In the genomic region with DNA sequence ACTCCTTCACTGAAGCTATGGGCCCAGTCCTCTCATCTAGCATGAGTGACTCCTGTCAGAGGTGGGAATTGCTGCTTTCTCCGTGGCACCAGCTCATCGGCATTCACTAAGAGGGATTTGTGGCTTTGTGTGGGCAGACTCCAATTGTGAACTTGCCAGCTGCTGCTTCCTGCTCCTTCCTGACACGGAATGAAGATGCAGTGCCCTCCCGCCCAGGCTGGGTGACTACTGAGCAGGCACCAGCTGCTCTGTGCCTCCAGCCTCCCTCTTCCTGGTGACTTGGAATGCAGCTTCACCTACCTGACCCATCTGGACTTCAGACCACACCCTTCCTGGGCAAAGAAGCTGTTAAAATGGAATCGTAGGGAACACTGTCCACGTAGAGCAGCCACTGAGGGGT, we compare ENCODE assay signal across 21 mouse cellular contexts.
A peak's percentile ranks its signal among the peaks of the same experiment; 100 is the strongest.
DNase-seq lines count a peak whose midpoint lies in the region; ATAC-seq and TF ChIP-seq lines count a peak whose summit lies in the region.
"Had no signal": no experiment of that assay in that cellular context is flagged by ENCODE, and none has a peak within 500 bp of the region (broad histone marks: within the 10 kb centered on the region; RNA-seq: fewer than 3 reads in every experiment).

No protein-coding gene starts in this region.

- H3K4me2 ChIP-seq in intestine, embryonic 15.5 days (replicated peaks): no peak overlapping the region
- H3K4me2 ChIP-seq in intestine, postnatal 0 days (replicated peaks; ENCODE audit: low read depth): no peak overlapping the region
- H3K4me2 ChIP-seq in intestine, embryonic 16.5 days (ENCODE audit: low read depth, low read length): no peak overlapping the region
- no peak overlapping the region for H3K4me2 ChIP-seq in hindbrain, embryonic 14.5 days (replicated peaks)
- H3K4me2 ChIP-seq: embryonic facial prominence, embryonic 13.5 days; forebrain, embryonic 12.5 days; heart, embryonic 11.5 days; heart, embryonic 15.5 days had no signal

- no peak overlapping the region for H3K9ac ChIP-seq in intestine, embryonic 15.5 days
- no peak overlapping the region for H3K9ac ChIP-seq in intestine, postnatal 0 days (ENCODE audit: low read depth, low read length)
- no peak overlapping the region for H3K9ac ChIP-seq in intestine, embryonic 16.5 days (ENCODE audit: low read depth, low read length)
- no peak overlapping the region for H3K9ac ChIP-seq in hindbrain, embryonic 14.5 days
- H3K9ac ChIP-seq: embryonic facial prominence, embryonic 13.5 days; forebrain, embryonic 12.5 days; heart, embryonic 15.5 days had no signal

- H3K4me1 ChIP-seq in intestine, embryonic 15.5 days (replicated peaks): 0 out of 2 replicates have a peak, but pooled peaks cover 2% of the 10 kb centered on the region
- H3K4me1 ChIP-seq in intestine, postnatal 0 days (replicated peaks; ENCODE audit: control insufficient read depth, insufficient read depth, low read length): 0 out of 2 replicates have a peak, but pooled peaks cover 4% of the 10 kb centered on the region
- no peaks in the 10 kb centered on the region for H3K4me1 ChIP-seq in intestine, embryonic 16.5 days (ENCODE audit: control insufficient read depth, insufficient read depth, low read length)
- peaks cover 13% of the 10 kb centered on the region for H3K4me1 ChIP-seq in hindbrain, embryonic 14.5 days (replicated peaks; ENCODE audit: control insufficient read depth, insufficient read depth, low read length)

- no peak overlapping the region for H3K27ac ChIP-seq in intestine, embryonic 15.5 days
- no peak overlapping the region for H3K27ac ChIP-seq in intestine, postnatal 0 days (ENCODE audit: low read depth, low read length)
- no peak overlapping the region for H3K27ac ChIP-seq in intestine, embryonic 16.5 days (ENCODE audit: low read length)
- H3K27ac ChIP-seq in hindbrain, embryonic 14.5 days: no peak overlapping the region
- H3K27ac ChIP-seq: embryonic facial prominence, embryonic 13.5 days; forebrain, embryonic 12.5 days; heart, adult 2 months; heart, embryonic 15.5 days had no signal

- DNase-seq in 3134 (ENCODE audit: extremely low read depth, insufficient read length, low spot score): peak; percentile 56
- DNase-seq in 3T3-L1 (ENCODE audit: low read depth, low spot score): peak; percentile 20
- no peak for DNase-seq in thymus, adult 18-20 months
- no peak for DNase-seq in lung, adult 18-20 months
- no peak for DNase-seq in hindbrain, embryonic 14.5 days (ENCODE audit: low spot score)
- DNase-seq: adrenal gland, postnatal 25 days; gastrocnemius, postnatal 14 days; heart, adult 2 months; heart, postnatal 14 days had no signal

- H3K4me3 ChIP-seq in intestine, embryonic 15.5 days (replicated peaks): no peak overlapping the region
- no peak overlapping the region for H3K4me3 ChIP-seq in intestine, postnatal 0 days (ENCODE audit: low read depth, low read length)
- H3K4me3 ChIP-seq in intestine, embryonic 16.5 days (ENCODE audit: low read length): no peak overlapping the region
- no peak overlapping the region for H3K4me3 ChIP-seq in hindbrain, embryonic 14.5 days (replicated peaks; ENCODE audit: low read length)
- H3K4me3 ChIP-seq: embryonic facial prominence, embryonic 13.5 days; forebrain, embryonic 12.5 days; heart, adult 2 months; heart, embryonic 15.5 days had no signal

- H3K27me3 ChIP-seq in intestine, embryonic 15.5 days (replicated peaks): no peaks in the 10 kb centered on the region
- H3K27me3 ChIP-seq in intestine, postnatal 0 days (replicated peaks; ENCODE audit: control insufficient read depth, insufficient read depth, low read length): no peaks in the 10 kb centered on the region
- no peaks in the 10 kb centered on the region for H3K27me3 ChIP-seq in intestine, embryonic 16.5 days (replicated peaks; ENCODE audit: control insufficient read depth, insufficient read depth, low read length)
- H3K27me3 ChIP-seq in hindbrain, embryonic 14.5 days (ENCODE audit: control insufficient read depth, insufficient read depth, low read length): no peaks in the 10 kb centered on the region
- H3K27me3 ChIP-seq: forebrain, embryonic 12.5 days had no signal

- no peaks in the 10 kb centered on the region for H3K9me3 ChIP-seq in intestine, embryonic 15.5 days
- no peaks in the 10 kb centered on the region for H3K9me3 ChIP-seq in intestine, postnatal 0 days (ENCODE audit: control insufficient read depth)
- H3K9me3 ChIP-seq in intestine, embryonic 16.5 days (ENCODE audit: control insufficient read depth, low read length): no peaks in the 10 kb centered on the region
- no peaks in the 10 kb centered on the region for H3K9me3 ChIP-seq in hindbrain, embryonic 14.5 days (ENCODE audit: control insufficient read depth, low read length)
- H3K9me3 ChIP-seq: embryonic facial prominence, embryonic 13.5 days; forebrain, embryonic 12.5 days; heart, embryonic 15.5 days had no signal

- ATAC-seq in intestine, embryonic 15.5 days: 0 out of 2 replicates have a peak, but pooled peaks have one; percentile 12
- ATAC-seq in intestine, postnatal 0 days: no peak
- 0 out of 2 replicates have a peak, but pooled peaks have one; percentile 38 for ATAC-seq in intestine, embryonic 16.5 days
- no peak for ATAC-seq in hindbrain, embryonic 14.5 days (ENCODE audit: low FRiP score)
- ATAC-seq: activated CD4-positive, CD25-positive, alpha-beta regulatory T cell, adult 4 months; forebrain, embryonic 16.5 days; hindbrain, embryonic 16.5 days; inflammation-experienced regulatory T-cells, adult 6 months; Patski had no signal

- no peak for TF ChIP-seq CTCF in intestine, postnatal 0 days (IDR thresholded peaks at IDR 0.05; ENCODE audit: low read depth)

- 73% methylated on average over 6 of the region's 6 CpGs for WGBS in intestine, embryonic 15.5 days
- WGBS in intestine, postnatal 0 days: 54% methylated on average over 6 of the region's 6 CpGs
- WGBS in intestine, embryonic 16.5 days: 72% methylated on average over 6 of the region's 6 CpGs
- 73% methylated on average over 6 of the region's 6 CpGs for WGBS in hindbrain, embryonic 14.5 days

- no peaks in the 10 kb centered on the region for H3K36me3 ChIP-seq in intestine, embryonic 15.5 days
- no peaks in the 10 kb centered on the region for H3K36me3 ChIP-seq in intestine, postnatal 0 days (ENCODE audit: control insufficient read depth, insufficient read depth)
- H3K36me3 ChIP-seq in intestine, embryonic 16.5 days (ENCODE audit: control insufficient read depth, insufficient read depth, low read length): no peaks in the 10 kb centered on the region
- no peaks in the 10 kb centered on the region for H3K36me3 ChIP-seq in hindbrain, embryonic 14.5 days (replicated peaks; ENCODE audit: control insufficient read depth, insufficient read depth)
- H3K36me3 ChIP-seq: embryonic facial prominence, embryonic 13.5 days; forebrain, embryonic 12.5 days; heart, embryonic 15.5 days had no signal

Comparison
In these comparisons a context has a peak if more than half of its experiments do, and no peak if none do; other contexts are left out.
1. ATAC-seq: peak in intestine, embryonic 15.5 days (single experiment) and intestine, embryonic 16.5 days (single experiment); none in intestine, postnatal 0 days (single experiment) and hindbrain, embryonic 14.5 days (single experiment).
2. DNase-seq: peak in 3134 (single experiment) and 3T3-L1 (single experiment); none in thymus, adult 18-20 months (0 of 2), lung, adult 18-20 months (0 of 2) and hindbrain, embryonic 14.5 days (single experiment).